Mouse (Mus musculus): ENCODE results near the gene Olfr512. TPM values are rescaled to one million over a fixed set of nuclear protein-coding genes. Genes with fewer than 3 reads are reported as not detected.

Olfr512 gene
- not detected in 2 replicates for polyA plus RNA-seq (2012; ENCODE audit: insufficient read depth, insufficient read length, missing spikeins)

- Histone ChIP-seq H3K27ac (ENCODE audit: insufficient read depth, low read depth, low read length) (no peak within 1 kb of the TSS), H3K4me1 (ENCODE audit: control insufficient read depth, insufficient read depth, low read length) (no peaks in the 10 kb centered on the region), H3K4me3 (ENCODE audit: insufficient read depth, low read length) (no peak within 1 kb of the TSS)
- no peak for TF ChIP-seq CTCF (IDR thresholded peaks at IDR 0.05; ENCODE audit: low read depth, low read length)
- TF ChIP-seq POLR2A (IDR thresholded peaks at IDR 0.05; ENCODE audit: borderline replicate concordance, low read depth, low read length) = no peak
Observed at GRCm38 (mm10) chr7:108713020-108713419, at the start of gene Olfr512. Gene Olfr512, plus strand, starts transcription at chr7:108713320.

GRCm38 (mm10) chr7:108666118-108666517 is 47.0 kb upstream of the Olfr512 start, which contains the start of gene Olfr510:
Gene Olfr510, plus strand, starts transcription at chr7:108666418.
- no peak for TF ChIP-seq POLR2A (IDR thresholded peaks at IDR 0.05; ENCODE audit: borderline replicate concordance, low read depth, low read length)
- TF ChIP-seq CTCF (IDR thresholded peaks at IDR 0.05; ENCODE audit: low read depth, low read length) = no peak
- Histone ChIP-seq H3K4me3 (ENCODE audit: insufficient read depth, low read length) (no peak within 1 kb of the TSS), H3K27ac (ENCODE audit: insufficient read depth, low read depth, low read length) (no peak within 1 kb of the TSS), H3K4me1 (ENCODE audit: control insufficient read depth, insufficient read depth, low read length) (no peaks in the 10 kb centered on the region)

GRCm38 (mm10) chr7:108671058-108671457 is 42.1 kb upstream of the Olfr512 start:
- TF ChIP-seq CTCF (IDR thresholded peaks at IDR 0.05; ENCODE audit: low read depth, low read length) (no peak), POLR2A (IDR thresholded peaks at IDR 0.05; ENCODE audit: borderline replicate concordance, low read depth, low read length) (no peak)
- Histone ChIP-seq H3K4me1 (ENCODE audit: control insufficient read depth, insufficient read depth, low read length) (no peaks in the 10 kb centered on the region), H3K4me3 (ENCODE audit: insufficient read depth, low read length) (no peak overlapping the region), H3K27ac (ENCODE audit: insufficient read depth, low read depth, low read length) (no peak overlapping the region)

DNA sequence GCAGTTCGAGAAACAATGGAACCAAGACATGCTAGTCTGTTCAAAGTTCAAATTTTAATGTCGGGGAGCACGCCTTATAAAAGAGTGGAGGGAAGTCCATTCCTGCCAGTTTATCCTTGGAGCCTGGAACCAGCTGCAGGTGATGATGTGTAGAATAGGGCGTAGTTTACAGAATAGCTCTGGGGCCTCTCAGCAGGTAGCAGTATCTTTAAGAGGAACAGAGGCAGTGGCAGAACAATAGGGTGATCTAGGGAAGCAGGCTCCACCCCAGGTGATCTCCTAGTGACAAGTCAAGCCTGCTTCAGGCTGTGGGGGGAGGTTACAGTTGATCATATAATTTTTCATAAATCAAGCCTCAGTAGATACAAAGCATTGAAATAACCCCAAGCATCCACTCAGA is 34.2 kb upstream of the Olfr512 start:
- TF ChIP-seq CTCF (IDR thresholded peaks at IDR 0.05; ENCODE audit: low read depth, low read length) (no peak), POLR2A (IDR thresholded peaks at IDR 0.05; ENCODE audit: borderline replicate concordance, low read depth, low read length) (no peak)
- Histone ChIP-seq H3K4me3 (ENCODE audit: insufficient read depth, low read length) (no peak overlapping the region), H3K27ac (ENCODE audit: insufficient read depth, low read depth, low read length) (no peak overlapping the region), H3K4me1 (ENCODE audit: control insufficient read depth, insufficient read depth, low read length) (no peaks in the 10 kb centered on the region)

GRCm38 (mm10) chr7:108750673-108751072 is 37.6 kb downstream of the Olfr512 start, which contains the start of gene Olfr513:
Gene Olfr513, plus strand, starts transcription at chr7:108750973.
- Histone ChIP-seq H3K27ac (ENCODE audit: insufficient read depth, low read depth, low read length) (no peak within 1 kb of the TSS), H3K4me3 (ENCODE audit: insufficient read depth, low read length) (no peak within 1 kb of the TSS), H3K4me1 (ENCODE audit: control insufficient read depth, insufficient read depth, low read length) (no peaks in the 10 kb centered on the region)
- TF ChIP-seq POLR2A (IDR thresholded peaks at IDR 0.05; ENCODE audit: borderline replicate concordance, low read depth, low read length) (no peak), CTCF (IDR thresholded peaks at IDR 0.05; ENCODE audit: low read depth, low read length) (no peak)

- TF ChIP-seq CTCF (IDR thresholded peaks at IDR 0.05; ENCODE audit: low read depth, low read length) (no peak), POLR2A (IDR thresholded peaks at IDR 0.05; ENCODE audit: borderline replicate concordance, low read depth, low read length) (no peak)
- H3K27ac ChIP-seq (ENCODE audit: insufficient read depth, low read depth, low read length) = no peak overlapping the region
- H3K4me1 ChIP-seq (ENCODE audit: control insufficient read depth, insufficient read depth, low read length) = no peaks in the 10 kb centered on the region
- no peak overlapping the region for H3K4me3 ChIP-seq (ENCODE audit: insufficient read depth, low read length)
Observed at GRCm38 (mm10) chr7:108760411-108760810, 47.3 kb downstream of the Olfr512 start.

Other genes with a start within 250 kb of the Olfr512 start
- gene Olfr498, start 248.0 kb upstream of the Olfr512 start, polyA plus RNA-seq (2012; ENCODE audit: insufficient read depth, insufficient read length, missing spikeins) = not detected in 2 replicates
- not detected in 2 replicates for gene Olfr502, start 188.3 kb upstream of the Olfr512 start, polyA plus RNA-seq (2012; ENCODE audit: insufficient read depth, insufficient read length, missing spikeins)
- not detected in 2 replicates for gene Olfr503, start 168.8 kb upstream of the Olfr512 start, polyA plus RNA-seq (2012; ENCODE audit: insufficient read depth, insufficient read length, missing spikeins)
- gene Olfr504, start 147.5 kb upstream of the Olfr512 start, polyA plus RNA-seq (2012; ENCODE audit: insufficient read depth, insufficient read length, missing spikeins) = not detected in 2 replicates
- not detected in 2 replicates for gene Olfr506, start 102.5 kb upstream of the Olfr512 start, polyA plus RNA-seq (2012; ENCODE audit: insufficient read depth, insufficient read length, missing spikeins)
- gene Olfr507, start 91.5 kb upstream of the Olfr512 start, polyA plus RNA-seq (2012; ENCODE audit: insufficient read depth, insufficient read length, missing spikeins) = not detected in 2 replicates
- gene Olfr508, start 83.3 kb upstream of the Olfr512 start, polyA plus RNA-seq (2012; ENCODE audit: insufficient read depth, insufficient read length, missing spikeins) = not detected in 2 replicates
- not detected in 2 replicates for gene Olfr509, start 61.4 kb upstream of the Olfr512 start, polyA plus RNA-seq (2012; ENCODE audit: insufficient read depth, insufficient read length, missing spikeins)
- gene Olfr510, start 46.9 kb upstream of the Olfr512 start, polyA plus RNA-seq (2012; ENCODE audit: insufficient read depth, insufficient read length, missing spikeins) = not detected in 2 replicates
- gene Olfr513, start 37.7 kb downstream of the Olfr512 start, polyA plus RNA-seq (2012; ENCODE audit: insufficient read depth, insufficient read length, missing spikeins) = not detected in 2 replicates
- gene Olfr514, start 112.7 kb downstream of the Olfr512 start, polyA plus RNA-seq (2012; ENCODE audit: insufficient read depth, insufficient read length, missing spikeins) = 0.87 TPM in 1 of 2 replicates, not detected in the other
- not detected in 2 replicates for gene Olfr516, start 137.2 kb downstream of the Olfr512 start, polyA plus RNA-seq (2012; ENCODE audit: insufficient read depth, insufficient read length, missing spikeins)
- gene Olfr517, start 159.1 kb downstream of the Olfr512 start, polyA plus RNA-seq (2012; ENCODE audit: insufficient read depth, insufficient read length, missing spikeins) = not detected in 2 replicates
- not detected in 2 replicates for gene Olfr518, start 171.7 kb downstream of the Olfr512 start, polyA plus RNA-seq (2012; ENCODE audit: insufficient read depth, insufficient read length, missing spikeins)
- gene Olfr519, start 181.1 kb downstream of the Olfr512 start, polyA plus RNA-seq (2012; ENCODE audit: insufficient read depth, insufficient read length, missing spikeins) = not detected in 2 replicates
- 4.8 and 4.9 TPM in 2 replicates for gene Nlrp10, start 216.9 kb downstream of the Olfr512 start, polyA plus RNA-seq (2012; ENCODE audit: insufficient read depth, insufficient read length, missing spikeins)
- gene Eif3f, start 221.1 kb downstream of the Olfr512 start, polyA plus RNA-seq (2012; ENCODE audit: insufficient read depth, insufficient read length, missing spikeins) = 191 and 197 TPM in 2 replicates
- 0.17 TPM in 1 of 2 replicates, not detected in the other for gene Tub, start 237.0 kb downstream of the Olfr512 start, polyA plus RNA-seq (2012; ENCODE audit: insufficient read depth, insufficient read length, missing spikeins)